ENCODE assay signal across 8 mouse cellular contexts in genomic region chr9:64447522-64447921, GRCm38 (mm10).
DNase-seq lines count a peak whose midpoint lies in the region; ATAC-seq and TF ChIP-seq lines count a peak whose summit lies in the region.

No protein-coding gene starts in this region.

- no peak for ATAC-seq in embryonic facial prominence, embryonic 11.5 days (replicated peaks; ENCODE audit: insufficient number of reproducible peaks, low FRiP score, low TSS enrichment, low read depth)
- peak; percentile 69; the same call in 1 of the 2 replicates for ATAC-seq in heart, embryonic 16.5 days (replicated peaks; ENCODE audit: extremely low read depth, insufficient read depth, low FRiP score)

- no peak overlapping the region for H3K27ac ChIP-seq in embryonic facial prominence, embryonic 11.5 days (replicated peaks; ENCODE audit: low read depth, low read length)
- peak overlapping the region; percentile 56 for H3K27ac ChIP-seq in heart, embryonic 16.5 days (ENCODE audit: low read length)
- no peak overlapping the region for H3K27ac ChIP-seq in liver, adult 2 months (replicated peaks; ENCODE audit: insufficient read depth, low read depth, low read length)

- H3K36me3 ChIP-seq in embryonic facial prominence, embryonic 11.5 days (replicated peaks; ENCODE audit: control insufficient read depth, insufficient read depth, low read depth, low read length) = no peaks in the 10 kb centered on the region
- no peaks in the 10 kb centered on the region for H3K36me3 ChIP-seq in heart, embryonic 16.5 days (ENCODE audit: control insufficient read depth, insufficient read depth)
- no peaks in the 10 kb centered on the region for H3K36me3 ChIP-seq in liver, adult 2 months (ENCODE audit: control insufficient read depth, insufficient read depth, low read length)

- TF ChIP-seq CTCF in liver, adult 2 months (IDR thresholded peaks at IDR 0.05; ENCODE audit: low read depth, low read length) = no peak

- peak; percentile 32 to 42 for DNase-seq in adrenal gland, postnatal 36 days
- DNase-seq in adrenal gland, adult 8-10 months = no peak
- peak; percentile 46 for DNase-seq in embryonic facial prominence, embryonic 11.5 days (ENCODE audit: low spot score)
- peak; percentile 77 for DNase-seq in kidney, postnatal 14 days
- peak; percentile 17 for DNase-seq in liver, adult 2 months (ENCODE audit: extremely low read depth, low read depth, low spot score)
- peak; percentile 26 to 44 for DNase-seq in right cerebral cortex, adult 2 months (ENCODE audit: low spot score in 2 of 2)
- no peak for DNase-seq in thymus, postnatal 4 days

- no peaks in the 10 kb centered on the region for H3K9me3 ChIP-seq in embryonic facial prominence, embryonic 11.5 days (replicated peaks; ENCODE audit: control insufficient read depth, low read length)
- no peaks in the 10 kb centered on the region for H3K9me3 ChIP-seq in heart, embryonic 16.5 days (replicated peaks; ENCODE audit: control insufficient read depth, low read length)

- no peak overlapping the region for H3K9ac ChIP-seq in embryonic facial prominence, embryonic 11.5 days (replicated peaks; ENCODE audit: low read length)
- H3K9ac ChIP-seq in heart, embryonic 16.5 days (ENCODE audit: low read length) = no peak overlapping the region
- no peak overlapping the region for H3K9ac ChIP-seq in liver, adult 2 months (ENCODE audit: low read depth, low read length)

- H3K4me3 ChIP-seq in embryonic facial prominence, embryonic 11.5 days (ENCODE audit: low read depth, low read length) = no peak overlapping the region
- H3K4me3 ChIP-seq in heart, embryonic 16.5 days (ENCODE audit: low read length) = no peak overlapping the region
- H3K4me3 ChIP-seq in liver, adult 2 months (ENCODE audit: insufficient read depth, low read depth, low read length) = no peak overlapping the region

- H3K4me1 ChIP-seq in embryonic facial prominence, embryonic 11.5 days (ENCODE audit: control insufficient read depth, insufficient read depth, low read length) = no peaks in the 10 kb centered on the region; the same call in 1 of the 2 replicates
- 0 out of 2 replicates have a peak, but pooled peaks cover 6% of the 10 kb centered on the region for H3K4me1 ChIP-seq in heart, embryonic 16.5 days (ENCODE audit: control insufficient read depth, insufficient read depth, low read length)
- no peaks in the 10 kb centered on the region for H3K4me1 ChIP-seq in liver, adult 2 months (ENCODE audit: control insufficient read depth, insufficient read depth, low read length)

- 49% methylated on average over 6 of the region's 6 CpGs for WGBS in embryonic facial prominence, embryonic 11.5 days
- WGBS in heart, embryonic 16.5 days = 24% methylated on average over 6 of the region's 6 CpGs
- whole genome bisulfite sequencing in liver, adult 2 months = 26% methylated on average over 6 of the region's 6 CpGs

- no peak overlapping the region for H3K4me2 ChIP-seq in embryonic facial prominence, embryonic 11.5 days (ENCODE audit: low read depth, low read length)
- peak overlapping the region; percentile 13; the same call in 1 of the 2 replicates for H3K4me2 ChIP-seq in heart, embryonic 16.5 days (ENCODE audit: low read depth, low read length)

- H3K79me2 ChIP-seq in liver, adult 2 months (ENCODE audit: control insufficient read depth, insufficient read depth, low read length) = no peaks in the 10 kb centered on the region

- no peaks in the 10 kb centered on the region for H3K27me3 ChIP-seq in embryonic facial prominence, embryonic 11.5 days (ENCODE audit: control insufficient read depth, insufficient read depth, low read length)
- H3K27me3 ChIP-seq in heart, embryonic 16.5 days (ENCODE audit: control insufficient read depth, insufficient read depth, low read length) = no peaks in the 10 kb centered on the region
- H3K27me3 ChIP-seq in liver, adult 2 months (ENCODE audit: control insufficient read depth, insufficient read depth, low read length) = no peaks in the 10 kb centered on the region

- TF ChIP-seq POLR2A in liver, adult 2 months (IDR thresholded peaks at IDR 0.05; ENCODE audit: extremely low read depth, insufficient read depth, low read length) = no peak

Comparison
In these comparisons a context has a peak if more than half of its experiments do, and no peak if none do; other contexts are left out.
1. DNase-seq: peak in adrenal gland, postnatal 36 days (2 of 2), embryonic facial prominence, embryonic 11.5 days (single experiment), kidney, postnatal 14 days (single experiment), liver, adult 2 months (single experiment) and right cerebral cortex, adult 2 months (2 of 2); none in adrenal gland, adult 8-10 months (single experiment) and thymus, postnatal 4 days (single experiment).